ENCODE assay signal across 11 mouse cellular contexts in genomic region chr11:120110554-120110953, GRCm38 (mm10). TPM values are rescaled to one million over a fixed set of nuclear protein-coding genes. Genes with fewer than 3 reads are reported as not detected.
DNase-seq lines count a peak whose midpoint lies in the region; ATAC-seq and TF ChIP-seq lines count a peak whose summit lies in the region.
"Had no signal": no experiment of that assay in that cellular context is flagged by ENCODE, and none has a peak within 500 bp of the region (broad histone marks: within the 10 kb centered on the region; RNA-seq: fewer than 3 reads in every experiment).

No protein-coding gene starts in this region.

- DNase-seq in hindbrain, embryonic 11.5 days (ENCODE audit: low spot score): peak; percentile 20
- no peak for DNase-seq in hindbrain, embryonic 10.5 days (ENCODE audit: low spot score)
- DNase-seq in CH12.LX (ENCODE audit: extremely low read depth): peak; percentile 24
- peak; percentile 33 for DNase-seq in brain, adult 2 months (ENCODE audit: low read depth, low spot score)
- no peak for DNase-seq in layer of hippocampus, postnatal 25 days (ENCODE audit: extremely low spot score in 1 of 2, low spot score in 1 of 2)
- DNase-seq in gastrocnemius, postnatal 36 days: no peak

- TF ChIP-seq RAD21 in CH12.LX (IDR thresholded peaks at IDR 0.05; ENCODE audit: low read depth, low read length): no peak

- in situ Hi-C loops in CH12.LX (cut with MboI; ENCODE audit: low pct_ligation_motif_present, low pct_unique_long_range_greater_than_20kb, low sequenced_read_pairs): no loop called here

- H3K4me3 ChIP-seq in hindbrain, embryonic 11.5 days (ENCODE audit: low read depth, low read length): no peak overlapping the region
- H3K4me3 ChIP-seq in hindbrain, embryonic 10.5 days: no peak overlapping the region
- no peak overlapping the region for H3K4me3 ChIP-seq in CH12.LX (replicated peaks in 1 of 3; ENCODE audit: low read depth in 2 of 3, low read length in 2 of 3, poor library complexity in 1 of 3)
- H3K4me3 ChIP-seq: erythroblast, embryonic 14.5 days; heart, embryonic 15.5 days; midbrain, embryonic 12.5 days had no signal

- no peaks in the 10 kb centered on the region for H3K9me3 ChIP-seq in hindbrain, embryonic 11.5 days (ENCODE audit: control insufficient read depth, low read length)
- H3K9me3 ChIP-seq in hindbrain, embryonic 10.5 days: no peaks in the 10 kb centered on the region
- no peaks in the 10 kb centered on the region for H3K9me3 ChIP-seq in CH12.LX (replicated peaks; ENCODE audit: low read length)
- H3K9me3 ChIP-seq: heart, embryonic 15.5 days; midbrain, embryonic 12.5 days had no signal

- no peaks in the 10 kb centered on the region for H3K4me1 ChIP-seq in hindbrain, embryonic 11.5 days (replicated peaks; ENCODE audit: control insufficient read depth, insufficient read depth, low read length)
- peaks cover 17% of the 10 kb centered on the region; the same call in 1 of the 2 replicates for H3K4me1 ChIP-seq in hindbrain, embryonic 10.5 days (replicated peaks)
- H3K4me1 ChIP-seq in CH12.LX (ENCODE audit: control insufficient read depth in 1 of 2, insufficient read depth in 2 of 2): peaks cover 0 to 4% of the 10 kb centered on the region in 2 experiments; a peak in 1 of 4 replicates

- no peaks in the 10 kb centered on the region for H3K27me3 ChIP-seq in hindbrain, embryonic 11.5 days (ENCODE audit: control insufficient read depth, insufficient read depth, low read length)
- no peaks in the 10 kb centered on the region for H3K27me3 ChIP-seq in hindbrain, embryonic 10.5 days (ENCODE audit: insufficient read depth, poor library complexity, severe bottlenecking)
- no peaks in the 10 kb centered on the region for H3K27me3 ChIP-seq in CH12.LX (replicated peaks)
- H3K27me3 ChIP-seq: heart, embryonic 15.5 days; midbrain, embryonic 12.5 days had no signal

- TF ChIP-seq POLR2A in CH12.LX (IDR thresholded peaks at IDR 0.05; ENCODE audit: low read depth, low read length): no peak

- no peak for TF ChIP-seq EP300 in CH12.LX (IDR thresholded peaks at IDR 0.05; ENCODE audit: low read length)

- no peaks in the 10 kb centered on the region for H3K79me2 ChIP-seq in CH12.LX (replicated peaks; ENCODE audit: control insufficient read depth, extremely low read depth, insufficient read depth, poor library complexity, severe bottlenecking)

- H3K36me3 ChIP-seq in hindbrain, embryonic 11.5 days (ENCODE audit: control insufficient read depth, insufficient read depth, low read length): no peaks in the 10 kb centered on the region
- peaks cover 89% of the 10 kb centered on the region for H3K36me3 ChIP-seq in hindbrain, embryonic 10.5 days
- H3K36me3 ChIP-seq in CH12.LX (replicated peaks in 1 of 2; ENCODE audit: control insufficient read depth in 1 of 2, insufficient read depth in 1 of 2, low read length in 1 of 2): peaks cover 74 to 98% of the 10 kb centered on the region in 2 experiments

- peak in 1 of 2 experiments; percentile 48; a peak in 3 of 4 replicates for TF ChIP-seq CTCF in CH12.LX (conservative IDR thresholded peaks at IDR 0.05 in 1 of 2, IDR thresholded peaks at IDR 0.05 in 1 of 2; ENCODE audit: low read depth in 2 of 2, low read length in 2 of 2)

- no peak overlapping the region for H3K9ac ChIP-seq in hindbrain, embryonic 11.5 days (ENCODE audit: low read depth, low read length)
- H3K9ac ChIP-seq in CH12.LX (ENCODE audit: insufficient read depth, low read depth): no peak overlapping the region
- H3K9ac ChIP-seq: heart, embryonic 15.5 days; midbrain, embryonic 12.5 days had no signal

- ATAC-seq in hindbrain, embryonic 11.5 days (ENCODE audit: low FRiP score): no peak
- 0 out of 2 replicates have a peak, but pooled peaks have one; percentile 47 for ATAC-seq in megakaryocyte progenitor cell, adult 5-6 weeks (replicated peaks; ENCODE audit: poor library complexity)
- no peak for ATAC-seq in erythroid progenitor cell, adult 5-6 weeks (replicated peaks; ENCODE audit: low FRiP score, poor library complexity, severe bottlenecking)

- dilution Hi-C loops in CH12.LX (cut with MboI; ENCODE audit: extremely low pct_ligation_motif_present, extremely low pct_unique_long_range_greater_than_20kb, low sequenced_read_pairs): no loop called here

- 74% methylated on average over 7 of the region's 7 CpGs for WGBS in hindbrain, embryonic 11.5 days
- 72% methylated on average over 7 of the region's 7 CpGs for WGBS in hindbrain, embryonic 10.5 days

- peak overlapping the region; percentile 13; the same call in 1 of the 2 replicates for H3K27ac ChIP-seq in hindbrain, embryonic 11.5 days (ENCODE audit: low read depth, low read length)
- H3K27ac ChIP-seq in hindbrain, embryonic 10.5 days: no peak overlapping the region
- H3K27ac ChIP-seq in CH12.LX (ENCODE audit: insufficient read depth, low read depth): no peak overlapping the region

- H3K4me2 ChIP-seq in hindbrain, embryonic 11.5 days (replicated peaks; ENCODE audit: low read depth, low read length): no peak overlapping the region
- no peak overlapping the region for H3K4me2 ChIP-seq in CH12.LX (ENCODE audit: insufficient read depth, low read depth, poor library complexity, severe bottlenecking)
- H3K4me2 ChIP-seq: heart, embryonic 15.5 days; midbrain, embryonic 12.5 days had no signal

- intact Hi-C loops in gastrocnemius, postnatal 36 days (cut with DNase I): loop anchor here (5.0 kb wide), 1 partner anchor 197 kb away; no protein-coding TSS in a partner anchor

TF ChIP-seq in CH12.LX, 34 proteins besides CTCF, POLR2A, EP300 and RAD21 (continues in another document):
- TF ChIP-seq ZC3H11A (IDR thresholded peaks at IDR 0.05; ENCODE audit: low read depth, low read length) (no peak), USF1 (IDR thresholded peaks at IDR 0.05; ENCODE audit: low read depth, low read length) (no peak), SMC3 (IDR thresholded peaks at IDR 0.05; ENCODE audit: low read depth, low read length) (peak; percentile 23), ETS1 (conservative IDR thresholded peaks at IDR 0.05; ENCODE audit: low read depth, low read length) (no peak), RCOR1 (conservative IDR thresholded peaks at IDR 0.05; ENCODE audit: low read depth, low read length) (no peak), ZKSCAN1 (IDR thresholded peaks at IDR 0.05; ENCODE audit: borderline replicate concordance, low read depth, low read length) (no peak)

RNA-seq across cellular contexts. Expression of gene Ndufaf8, which starts 11.8 kb away (rescaled TPM):
- 62.8 and 67.5 TPM in 2 replicates for polyA plus RNA-seq in hindbrain, embryonic 11.5 days (2014; fragmentation: Nextera tagmentation; extraction: Ambion mirVana)
- polyA plus RNA-seq in hindbrain, embryonic 10.5 days (2016; fragmentation: Nextera tagmentation; extraction: Ambion mirVana): 86.4 and 92.2 TPM in 2 replicates
- total RNA-seq in CH12.LX (2012; rRNA removed): 88.0 and 103 TPM in 2 replicates
- total RNA-seq in CH12.LX (2014; rRNA removed): 38.6 and 46.3 TPM in 2 replicates
- 50.2 and 59.5 TPM in 2 replicates for polyA plus RNA-seq in CH12.LX (2012; ENCODE audit: insufficient read length, low read depth)
- 18.6 and 24.5 TPM in 2 replicates for total RNA-seq in megakaryocyte progenitor cell, adult 5-6 weeks (2015)
- total RNA-seq in megakaryocyte progenitor cell, adult 5-6 weeks (2017): 20.0 and 20.6 TPM in 2 replicates
- total RNA-seq in erythroid progenitor cell, adult 5-6 weeks (2015; ENCODE audit: low replicate concordance): 12.6 TPM in 1 of 2 replicates, not detected in the other
- 3.1 TPM in 1 of 2 replicates, not detected in the other for total RNA-seq in erythroid progenitor cell, adult 5-6 weeks (2017; ENCODE audit: low replicate concordance)
- total RNA-seq in layer of hippocampus, postnatal 25 days (2021): 10 to 100 TPM; 36.0 to 45.9 TPM
- total RNA-seq in gastrocnemius, postnatal 36 days (2021): 10 to 100 TPM; 32.1 to 32.9 TPM

RNA-seq across cellular contexts. Expression of gene Tepsin, which starts 12.0 kb away (rescaled TPM):
- 16.9 and 17.6 TPM in 2 replicates for polyA plus RNA-seq in hindbrain, embryonic 11.5 days (2014; fragmentation: Nextera tagmentation; extraction: Ambion mirVana)
- polyA plus RNA-seq in hindbrain, embryonic 10.5 days (2016; fragmentation: Nextera tagmentation; extraction: Ambion mirVana): 21.4 and 25.3 TPM in 2 replicates
- 22.1 and 22.3 TPM in 2 replicates for total RNA-seq in CH12.LX (2012; rRNA removed)
- total RNA-seq in CH12.LX (2014; rRNA removed): 13.7 and 14.5 TPM in 2 replicates
- 13.0 and 14.2 TPM in 2 replicates for polyA plus RNA-seq in CH12.LX (2012; ENCODE audit: insufficient read length, low read depth)
- total RNA-seq in megakaryocyte progenitor cell, adult 5-6 weeks (2015): 8.3 and 10.3 TPM in 2 replicates
- total RNA-seq in megakaryocyte progenitor cell, adult 5-6 weeks (2017): 8.3 and 8.8 TPM in 2 replicates
- 4.3 and 27.2 TPM in 2 replicates for total RNA-seq in erythroid progenitor cell, adult 5-6 weeks (2015; ENCODE audit: low replicate concordance)
- total RNA-seq in erythroid progenitor cell, adult 5-6 weeks (2017; ENCODE audit: low replicate concordance): 11.0 and 25.7 TPM in 2 replicates
- 10 to 100 TPM; 15.8 to 17.6 TPM for total RNA-seq in layer of hippocampus, postnatal 25 days (2021)
- total RNA-seq in gastrocnemius, postnatal 36 days (2021): 1 to 10 TPM; 4.2 to 5.6 TPM

RNA-seq across cellular contexts. Expression of gene Cep131, which starts 23.9 kb away (rescaled TPM):
- polyA plus RNA-seq in hindbrain, embryonic 11.5 days (2014; fragmentation: Nextera tagmentation; extraction: Ambion mirVana): 24.2 and 24.6 TPM in 2 replicates
- 39.6 and 45.4 TPM in 2 replicates for polyA plus RNA-seq in hindbrain, embryonic 10.5 days (2016; fragmentation: Nextera tagmentation; extraction: Ambion mirVana)
- total RNA-seq in CH12.LX (2012; rRNA removed) (15.9 and 20.9 TPM in 2 replicates), CH12.LX (2014; rRNA removed) (1.7 and 2.3 TPM in 2 replicates)
- polyA plus RNA-seq in CH12.LX (2012; ENCODE audit: insufficient read length, low read depth): 10.2 and 12.7 TPM in 2 replicates
- total RNA-seq in megakaryocyte progenitor cell, adult 5-6 weeks (2015): 5.1 and 5.2 TPM in 2 replicates
- total RNA-seq in megakaryocyte progenitor cell, adult 5-6 weeks (2017): 12.3 and 19.3 TPM in 2 replicates
- 3.2 TPM in 1 of 2 replicates, not detected in the other for total RNA-seq in erythroid progenitor cell, adult 5-6 weeks (2015; ENCODE audit: low replicate concordance)
- 0.51 and 2.3 TPM in 2 replicates for total RNA-seq in erythroid progenitor cell, adult 5-6 weeks (2017; ENCODE audit: low replicate concordance)
- total RNA-seq in layer of hippocampus, postnatal 25 days (2021): 10 to 100 TPM; 31.7 to 37.2 TPM
- total RNA-seq in gastrocnemius, postnatal 36 days (2021): 1 to 10 TPM; 6.6 to 8.0 TPM

RNA-seq across cellular contexts. Expression of gene Slc38a10, which starts 40.6 kb away (rescaled TPM):
- 58.6 and 64.7 TPM in 2 replicates for polyA plus RNA-seq in hindbrain, embryonic 11.5 days (2014; fragmentation: Nextera tagmentation; extraction: Ambion mirVana)
- 99.1 and 114 TPM in 2 replicates for polyA plus RNA-seq in hindbrain, embryonic 10.5 days (2016; fragmentation: Nextera tagmentation; extraction: Ambion mirVana)
- total RNA-seq in CH12.LX (2012; rRNA removed): 86.2 and 97.6 TPM in 2 replicates
- total RNA-seq in CH12.LX (2014; rRNA removed): 42.8 and 47.1 TPM in 2 replicates
- polyA plus RNA-seq in CH12.LX (2012; ENCODE audit: insufficient read length, low read depth): 75.6 and 83.7 TPM in 2 replicates
- total RNA-seq in megakaryocyte progenitor cell, adult 5-6 weeks (2015): 31.6 and 33.3 TPM in 2 replicates
- total RNA-seq in megakaryocyte progenitor cell, adult 5-6 weeks (2017): 40.2 and 41.2 TPM in 2 replicates
- total RNA-seq in erythroid progenitor cell, adult 5-6 weeks (2015; ENCODE audit: low replicate concordance): 14.8 and 17.2 TPM in 2 replicates
- total RNA-seq in erythroid progenitor cell, adult 5-6 weeks (2017; ENCODE audit: low replicate concordance): 17.1 and 46.0 TPM in 2 replicates
- 10 to 100 TPM; 85.3 to 88.5 TPM for total RNA-seq in layer of hippocampus, postnatal 25 days (2021)
- 10 to 100 TPM; 43.0 to 43.4 TPM for total RNA-seq in gastrocnemius, postnatal 36 days (2021)

Comparison
In these comparisons a context has a peak if more than half of its experiments do, and no peak if none do; other contexts are left out.
1. DNase-seq: peak in hindbrain, embryonic 11.5 days (single experiment), CH12.LX (single experiment) and brain, adult 2 months (single experiment); none in hindbrain, embryonic 10.5 days (single experiment), layer of hippocampus, postnatal 25 days (0 of 2) and gastrocnemius, postnatal 36 days (0 of 2).